Mouse (Mus musculus): ENCODE measurements at regions not wholly inside any gene's neighbourhood (a gene's known extent, or its start where the extent isn't known, plus 50 kb on each side); places are given as distances from the start of the nearest gene placed in this dataset.

DNA sequence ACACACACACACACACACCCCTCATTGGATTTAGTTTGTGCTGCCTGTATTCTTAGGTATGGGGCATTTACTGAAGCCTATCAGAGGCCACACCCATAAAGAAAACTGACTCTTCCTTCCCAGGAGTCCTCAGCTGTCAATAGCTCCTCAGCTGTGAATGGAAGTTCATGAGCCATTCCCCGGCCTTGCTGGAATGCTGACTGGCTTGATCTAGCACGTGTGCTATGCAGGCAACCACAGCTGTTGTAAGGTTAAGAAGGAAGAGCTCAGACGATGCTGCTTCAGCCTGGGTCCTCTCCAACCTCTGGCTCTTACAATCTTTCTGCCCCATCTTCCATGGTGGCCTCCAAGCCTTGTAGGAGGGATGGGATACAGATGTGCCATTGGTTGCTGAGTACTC lies 226.7 kb downstream of the Skap2 start:
- Histone ChIP-seq H3K4me1 (ENCODE audit: control insufficient read depth, insufficient read depth, low read length) (peaks cover 7% of the 10 kb centered on the region; the same call in 1 of the 2 replicates), H3K9me3 (ENCODE audit: control insufficient read depth, low read length) (no peaks in the 10 kb centered on the region), H3K27me3 (ENCODE audit: control insufficient read depth, insufficient read depth, low read length) (no peaks in the 10 kb centered on the region), H3K4me3 (ENCODE audit: low read depth, low read length) (no peak overlapping the region), H3K4me2 (ENCODE audit: low read depth, low read length) (no peak overlapping the region), H3K36me3 (ENCODE audit: control insufficient read depth, insufficient read depth, low read length) (no peaks in the 10 kb centered on the region), H3K9ac (replicated peaks; ENCODE audit: low read depth, low read length) (no peak overlapping the region), H3K27ac (ENCODE audit: low read depth, low read length) (no peak overlapping the region)
- 72% methylated on average over 3 of the region's 3 CpGs for WGBS
- no peak for ATAC-seq (ENCODE audit: low read depth)

DNA sequence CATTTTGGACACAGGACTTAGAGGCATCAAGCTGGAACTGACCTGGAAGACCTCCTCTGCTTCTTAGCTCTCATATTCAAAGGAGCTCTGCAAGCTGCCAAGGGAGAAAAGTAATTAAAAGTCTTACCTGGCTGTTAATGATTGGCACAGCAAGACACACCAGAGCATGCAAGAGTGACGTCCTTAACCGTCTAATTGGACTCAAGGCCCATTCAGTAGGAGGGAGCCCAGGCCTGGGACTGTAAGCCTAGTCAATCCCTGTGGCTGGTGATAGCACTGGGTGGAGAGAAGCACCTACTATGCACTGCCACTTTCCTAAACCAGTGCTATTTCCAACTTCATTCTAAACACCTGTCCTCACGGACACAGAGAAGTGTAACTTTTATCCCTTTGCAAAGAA lies 225.5 kb downstream of the Skap2 start:
- Histone ChIP-seq H3K27ac (ENCODE audit: low read depth, low read length) (no peak overlapping the region), H3K36me3 (ENCODE audit: control insufficient read depth, insufficient read depth, low read length) (no peaks in the 10 kb centered on the region), H3K4me1 (ENCODE audit: control insufficient read depth, insufficient read depth, low read length) (peaks cover 12% of the 10 kb centered on the region; the same call in 1 of the 2 replicates), H3K27me3 (ENCODE audit: control insufficient read depth, insufficient read depth, low read length) (no peaks in the 10 kb centered on the region), H3K9me3 (ENCODE audit: control insufficient read depth, low read length) (no peaks in the 10 kb centered on the region), H3K4me2 (ENCODE audit: low read depth, low read length) (no peak overlapping the region), H3K4me3 (ENCODE audit: low read depth, low read length) (no peak overlapping the region), H3K9ac (replicated peaks; ENCODE audit: low read depth, low read length) (no peak overlapping the region)
- no peak for ATAC-seq (ENCODE audit: low read depth)
- 85% methylated on average over 3 of the region's 3 CpGs for WGBS

DNA sequence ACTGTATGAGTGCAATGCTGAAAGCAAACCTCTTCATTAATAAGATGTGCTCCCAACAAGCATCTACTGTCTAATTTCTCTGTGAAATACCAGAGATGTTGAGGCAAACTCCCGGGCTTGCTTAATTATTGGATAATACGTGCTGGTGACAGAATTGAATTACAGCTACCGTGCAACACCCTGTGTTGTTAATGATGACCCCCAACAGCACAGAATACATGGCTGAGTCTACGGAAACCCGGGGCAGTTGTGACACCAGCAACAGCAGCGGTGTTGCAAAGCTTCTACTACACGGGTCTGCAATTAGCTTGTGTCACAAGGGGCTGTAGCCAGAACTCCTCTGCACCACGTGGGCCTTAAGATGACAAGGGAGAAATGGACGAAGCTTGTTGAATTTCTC lies 224.2 kb downstream of the Skap2 start:
- H3K36me3 ChIP-seq (ENCODE audit: control insufficient read depth, insufficient read depth, low read length) = no peaks in the 10 kb centered on the region

DNA sequence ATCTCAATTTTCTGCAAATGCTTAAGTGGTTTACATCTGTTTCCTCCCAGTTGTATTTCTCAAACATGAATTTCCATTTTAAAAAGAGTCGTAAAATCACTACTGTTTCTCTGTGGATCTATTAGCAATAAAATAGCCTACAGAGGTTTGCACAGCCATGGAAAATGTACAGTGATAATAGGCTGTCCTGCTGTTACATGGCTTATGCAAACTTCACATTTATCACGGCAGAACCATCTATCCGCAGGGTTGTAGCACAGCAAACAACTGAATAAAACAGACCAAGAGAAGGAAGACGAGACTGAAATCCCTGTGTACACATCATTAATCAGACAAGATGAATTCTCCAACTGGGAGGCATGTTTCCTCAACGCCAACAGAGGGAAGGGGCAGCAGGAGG lies 222.1 kb downstream of the Skap2 start:
- Histone ChIP-seq H3K9ac (replicated peaks; ENCODE audit: low read depth, low read length) (no peak overlapping the region), H3K36me3 (ENCODE audit: control insufficient read depth, insufficient read depth, low read length) (no peaks in the 10 kb centered on the region)

More for the DNA sequence above, 224.2 kb downstream of the Skap2 start:
- Histone ChIP-seq H3K27me3 (ENCODE audit: control insufficient read depth, insufficient read depth, low read length) (no peaks in the 10 kb centered on the region), H3K27ac (ENCODE audit: low read depth, low read length) (no peak overlapping the region), H3K9ac (replicated peaks; ENCODE audit: low read depth, low read length) (no peak overlapping the region), H3K9me3 (ENCODE audit: control insufficient read depth, low read length) (no peaks in the 10 kb centered on the region), H3K4me1 (ENCODE audit: control insufficient read depth, insufficient read depth, low read length) (peaks cover 12% of the 10 kb centered on the region; the same call in 1 of the 2 replicates), H3K4me3 (ENCODE audit: low read depth, low read length) (no peak overlapping the region), H3K4me2 (ENCODE audit: low read depth, low read length) (no peak overlapping the region)
- WGBS = 79% methylated on average over 9 of the region's 9 CpGs
- no peak for ATAC-seq (ENCODE audit: low read depth)

DNA sequence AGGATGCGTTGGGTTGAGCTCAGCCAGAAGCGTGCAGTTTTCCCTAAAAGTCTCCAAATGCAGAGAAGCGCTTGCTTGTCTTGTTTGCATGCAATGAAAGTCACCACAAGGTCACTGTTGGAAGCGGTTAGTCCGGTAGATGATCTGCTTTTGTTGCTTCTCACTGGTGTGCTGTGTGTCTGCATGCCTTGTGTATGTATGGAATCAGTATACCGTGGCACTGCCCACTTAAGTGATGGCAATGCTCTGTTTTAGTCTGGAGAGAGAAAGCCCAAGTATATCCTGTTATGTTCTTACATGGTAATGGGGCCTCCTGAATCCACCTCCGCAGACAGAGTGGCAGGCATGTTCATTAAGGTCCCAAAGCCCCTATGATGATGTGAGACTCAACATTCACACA lies 221.7 kb downstream of the Skap2 start:
- 50% methylated on average over 7 of the region's 7 CpGs for WGBS
- Histone ChIP-seq H3K9ac (replicated peaks; ENCODE audit: low read depth, low read length) (no peak overlapping the region), H3K4me1 (ENCODE audit: control insufficient read depth, insufficient read depth, low read length) (peaks cover 12% of the 10 kb centered on the region; the same call in 1 of the 2 replicates), H3K4me2 (ENCODE audit: low read depth, low read length) (peak overlapping the region; percentile 11; the same call in 1 of the 2 replicates), H3K27me3 (ENCODE audit: control insufficient read depth, insufficient read depth, low read length) (no peaks in the 10 kb centered on the region), H3K36me3 (ENCODE audit: control insufficient read depth, insufficient read depth, low read length) (no peaks in the 10 kb centered on the region), H3K4me3 (ENCODE audit: low read depth, low read length) (no peak overlapping the region), H3K27ac (ENCODE audit: low read depth, low read length) (peak overlapping the region; percentile 39; the same call in 1 of the 2 replicates), H3K9me3 (ENCODE audit: control insufficient read depth, low read length) (no peaks in the 10 kb centered on the region)
- ATAC-seq (ENCODE audit: low read depth) = peak; percentile 49; the same call in 1 of the 2 replicates

More for the DNA sequence above, 222.1 kb downstream of the Skap2 start:
- peaks cover 12% of the 10 kb centered on the region; the same call in 1 of the 2 replicates for H3K4me1 ChIP-seq (ENCODE audit: control insufficient read depth, insufficient read depth, low read length)
- H3K4me3 ChIP-seq (ENCODE audit: low read depth, low read length) = no peak overlapping the region
- H3K27ac ChIP-seq (ENCODE audit: low read depth, low read length) = peak overlapping the region; percentile 39; the same call in 1 of the 2 replicates
- peak overlapping the region; percentile 11; the same call in 1 of the 2 replicates for H3K4me2 ChIP-seq (ENCODE audit: low read depth, low read length)
- no peaks in the 10 kb centered on the region for H3K9me3 ChIP-seq (ENCODE audit: control insufficient read depth, low read length)
- WGBS = 26% methylated on average over 5 of the region's 5 CpGs
- ATAC-seq (ENCODE audit: low read depth) = peak; percentile 65; the same call in 1 of the 2 replicates
- H3K27me3 ChIP-seq (ENCODE audit: control insufficient read depth, insufficient read depth, low read length) = no peaks in the 10 kb centered on the region

DNA sequence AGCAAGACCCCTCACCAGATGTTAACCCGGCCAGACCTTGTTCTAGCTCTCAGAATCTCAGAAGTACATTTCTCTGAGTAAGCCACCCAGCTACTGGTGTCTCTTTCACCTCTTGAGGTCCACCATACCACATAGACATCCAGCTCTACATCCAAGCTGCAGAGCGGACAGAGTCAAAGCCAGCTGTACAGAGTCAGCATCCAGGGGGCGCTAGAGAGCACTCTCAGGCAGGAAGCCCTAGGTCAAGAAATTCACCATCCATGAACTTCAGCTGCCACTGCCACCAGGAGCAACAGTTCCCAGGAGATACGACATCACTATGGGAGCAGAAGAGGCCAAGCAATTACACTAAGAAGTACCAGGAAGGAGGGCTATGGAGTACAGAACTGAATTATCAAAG lies 217.0 kb downstream of the Skap2 start:
- Histone ChIP-seq H3K9me3 (ENCODE audit: control insufficient read depth, low read length) (no peaks in the 10 kb centered on the region), H3K27ac (ENCODE audit: low read depth, low read length) (no peak overlapping the region), H3K27me3 (ENCODE audit: control insufficient read depth, insufficient read depth, low read length) (no peaks in the 10 kb centered on the region), H3K4me2 (ENCODE audit: low read depth, low read length) (no peak overlapping the region), H3K4me3 (ENCODE audit: low read depth, low read length) (no peak overlapping the region), H3K4me1 (ENCODE audit: control insufficient read depth, insufficient read depth, low read length) (peaks cover 7% of the 10 kb centered on the region; the same call in 1 of the 2 replicates), H3K36me3 (ENCODE audit: control insufficient read depth, insufficient read depth, low read length) (no peaks in the 10 kb centered on the region), H3K9ac (replicated peaks; ENCODE audit: low read depth, low read length) (no peak overlapping the region)
- ATAC-seq (ENCODE audit: low read depth) = no peak
- 48% methylated on average over 4 of the region's 4 CpGs for WGBS

DNA sequence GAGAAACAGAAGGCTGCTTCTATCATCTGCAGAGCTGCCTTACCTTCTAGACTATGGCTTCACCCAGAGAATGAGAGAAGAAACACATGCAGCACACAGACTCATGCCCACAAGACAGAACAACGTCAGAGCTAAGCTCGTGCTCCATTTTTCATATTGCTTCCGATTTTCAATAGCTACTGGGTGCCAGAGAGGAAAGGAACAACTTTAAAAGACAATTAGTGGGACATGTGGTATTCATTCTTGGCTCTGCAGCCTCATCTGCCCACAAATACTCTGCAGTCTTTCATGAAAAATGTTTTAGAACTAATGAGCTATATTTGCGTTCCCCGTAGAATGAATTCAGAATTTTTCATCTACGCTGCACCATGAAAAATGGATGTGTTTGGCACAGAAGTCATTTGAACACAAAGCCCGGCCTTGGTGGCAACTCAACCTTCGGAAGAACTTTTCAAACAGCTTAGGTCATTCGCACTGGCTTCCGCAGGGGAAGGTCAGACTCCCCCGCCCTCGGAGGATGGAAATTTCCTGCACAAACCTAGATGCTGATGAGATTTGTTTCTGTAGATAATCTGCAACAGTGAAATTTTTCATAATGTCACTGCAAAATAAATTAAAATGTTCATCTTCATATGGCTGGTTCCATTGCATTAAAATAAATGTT lies 213.6 kb downstream of the Skap2 start:
- H3K4me3 ChIP-seq (ENCODE audit: low read depth, low read length) = no peak overlapping the region

DNA sequence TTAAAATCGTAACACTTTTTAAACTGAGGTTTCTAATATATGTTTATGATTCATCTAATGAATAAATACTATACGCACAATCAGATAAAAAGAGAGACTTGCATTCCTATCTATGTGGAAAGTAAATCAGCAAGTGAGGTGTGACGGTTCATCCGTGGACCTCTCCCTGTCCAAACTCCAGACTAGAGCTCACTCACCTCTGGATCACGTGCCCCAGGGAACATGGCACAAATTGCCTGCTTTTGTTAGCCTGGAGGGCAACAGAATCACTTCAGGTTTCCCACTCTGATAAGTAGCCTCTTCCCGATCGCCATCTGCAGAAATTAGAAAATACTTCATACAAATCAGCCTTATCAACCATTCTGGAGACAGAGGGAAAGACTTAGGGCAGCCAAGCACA lies 206.7 kb downstream of the Skap2 start:
- Histone ChIP-seq H3K4me1 (ENCODE audit: control insufficient read depth, insufficient read depth, low read length) (0 out of 2 replicates have a peak, but pooled peaks cover 2% of the 10 kb centered on the region), H3K4me3 (ENCODE audit: low read depth, low read length) (no peak overlapping the region), H3K27me3 (ENCODE audit: control insufficient read depth, insufficient read depth, low read length) (no peaks in the 10 kb centered on the region), H3K9me3 (ENCODE audit: control insufficient read depth, low read length) (no peaks in the 10 kb centered on the region), H3K4me2 (ENCODE audit: low read depth, low read length) (no peak overlapping the region), H3K9ac (replicated peaks; ENCODE audit: low read depth, low read length) (no peak overlapping the region), H3K27ac (ENCODE audit: low read depth, low read length) (no peak overlapping the region), H3K36me3 (ENCODE audit: control insufficient read depth, insufficient read depth, low read length) (no peaks in the 10 kb centered on the region)
- no peak for ATAC-seq (ENCODE audit: low read depth)
- 73% methylated on average over 7 of the region's 7 CpGs for WGBS

More for the DNA sequence above, 213.6 kb downstream of the Skap2 start:
- H3K36me3 ChIP-seq (ENCODE audit: control insufficient read depth, insufficient read depth, low read length) = no peaks in the 10 kb centered on the region
- ATAC-seq (ENCODE audit: low read depth) = no peak
- no peaks in the 10 kb centered on the region for H3K4me1 ChIP-seq (ENCODE audit: control insufficient read depth, insufficient read depth, low read length)
- H3K9me3 ChIP-seq (ENCODE audit: control insufficient read depth, low read length) = no peaks in the 10 kb centered on the region
- no peaks in the 10 kb centered on the region for H3K27me3 ChIP-seq (ENCODE audit: control insufficient read depth, insufficient read depth, low read length)
- H3K27ac ChIP-seq (ENCODE audit: low read depth, low read length) = no peak overlapping the region
- H3K4me2 ChIP-seq (ENCODE audit: low read depth, low read length) = no peak overlapping the region
- 88% methylated on average over 12 of the region's 12 CpGs for WGBS
- no peak overlapping the region for H3K9ac ChIP-seq (replicated peaks; ENCODE audit: low read depth, low read length)
